Mouse (Mus musculus) heart, postnatal 10 days (tissue): ENCODE measurements around the gene Gzmg. TPM values are rescaled to one million over a fixed set of nuclear protein-coding genes. Genes with fewer than 3 reads are reported as not detected.
"Not testable (repeated sequence)": the region's sequence is repeated elsewhere in the genome, so short reads cannot be mapped to it uniquely, and the experiment has no call there.

Source experiments
- DNase-seq, 2 experiments: peaks; one replicate each; pipeline ENCODE4 v3.0.0; 2021
- intact Hi-C: fragments of 180-260 bp; cut with DNase I; formaldehyde crosslinking; loops from one replicate; pipeline ENCODE4 v1.15.1; 2025
- total RNA-seq, 2 experiments: library from RNA; stranded (reverse); gene quantifications; 2 replicates each; pipeline ENCODE4 v1.2.3; 2021

Gzmg gene
- not detected for total RNA-seq

DNA sequence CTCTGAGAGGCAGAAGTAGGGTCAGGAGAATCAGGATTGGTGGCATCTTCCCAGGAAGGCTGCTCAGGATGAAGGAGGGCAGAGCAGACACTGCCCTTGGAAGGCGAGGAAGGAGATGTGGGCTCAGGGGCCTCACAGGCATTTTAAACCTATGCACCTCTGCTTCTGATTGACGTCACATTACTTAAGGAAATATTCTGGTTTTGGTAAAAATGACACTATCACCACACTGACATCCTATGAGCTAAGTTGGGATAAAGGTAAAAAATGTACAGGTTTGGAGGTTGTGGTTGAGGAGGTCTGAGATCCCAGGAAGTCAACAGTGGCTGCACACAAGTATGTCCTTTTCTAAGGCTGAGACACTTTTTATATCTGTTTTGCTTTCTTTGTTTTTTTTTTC is at the start of gene Gzmg:
Gene Gzmg, minus strand, starts transcription at position 101 of the 400 bp plus-strand sequence.
- DNase-seq, intact Hi-C loops: not testable (repeated sequence)

DNA sequence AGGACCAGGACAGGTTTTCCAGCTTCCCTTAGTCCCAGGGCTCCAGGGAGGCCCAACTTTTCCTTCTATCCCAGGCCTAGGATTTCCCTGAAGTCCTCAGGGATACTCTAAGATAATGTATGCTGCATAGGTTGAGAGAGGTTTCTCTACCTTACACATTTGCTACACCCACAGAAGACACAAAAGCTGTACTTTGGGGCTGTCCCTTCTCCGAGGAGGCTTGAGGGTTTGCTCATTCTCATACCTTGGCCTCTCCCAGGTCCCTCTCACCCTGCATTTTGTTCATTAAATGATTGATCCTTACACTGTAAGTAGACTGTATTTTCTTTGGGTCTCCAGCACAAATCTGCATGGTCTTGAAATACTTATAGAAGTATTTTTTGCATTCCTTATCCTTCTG is 46.2 kb upstream of the Gzmg start:
- intact Hi-C loops: loop anchor here (5.0 kb wide), 1 partner anchor 97 kb away; no protein-coding TSS in a partner anchor
- DNase-seq: no peak

DNA sequence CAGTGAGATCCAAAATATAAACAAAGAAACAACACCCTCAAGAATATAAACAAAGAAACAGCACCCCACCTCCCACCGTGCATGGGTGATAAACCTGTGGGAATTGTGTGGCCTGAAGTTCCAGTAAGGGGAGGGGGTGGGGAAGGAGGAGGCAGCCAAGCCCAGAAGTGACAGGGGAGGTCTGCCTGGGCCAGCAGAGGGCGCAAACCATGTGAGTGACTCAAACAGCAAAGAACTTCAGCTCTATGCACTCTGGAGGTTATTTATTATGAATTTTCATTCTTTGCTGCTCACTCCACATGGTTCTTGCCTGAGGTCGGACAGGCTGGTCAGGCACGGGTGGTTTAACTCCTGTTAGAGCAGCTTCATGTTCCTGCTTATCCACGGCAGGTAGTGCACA is 45.6 kb upstream of the Gzmg start:
- peak; percentile 4 to 27 for DNase-seq
- intact Hi-C loops: loop anchor here (5.0 kb wide), 1 partner anchor 97 kb away; no protein-coding TSS in a partner anchor

DNA sequence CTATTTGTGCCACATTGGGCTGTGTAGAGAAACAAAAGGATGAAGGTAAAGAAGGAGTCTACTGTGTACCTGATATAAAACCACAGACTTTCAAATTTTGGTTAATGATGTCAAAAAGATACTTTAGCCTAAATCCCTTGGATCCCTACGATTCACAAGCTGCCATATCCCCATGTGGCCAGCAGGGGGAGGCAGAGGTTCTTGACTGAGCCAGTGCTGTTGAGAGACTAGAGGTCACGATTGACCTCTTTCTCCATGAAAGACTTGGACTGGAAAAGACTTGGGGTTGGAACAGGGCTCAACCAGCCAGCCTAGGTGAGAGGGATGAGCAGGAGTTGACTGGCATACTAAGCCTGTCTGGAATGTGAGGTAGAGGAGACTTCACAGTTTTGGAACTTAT is 44.6 kb upstream of the Gzmg start:
- intact Hi-C loops: no loop called here
- DNase-seq: peak; percentile 44 to 73

DNA sequence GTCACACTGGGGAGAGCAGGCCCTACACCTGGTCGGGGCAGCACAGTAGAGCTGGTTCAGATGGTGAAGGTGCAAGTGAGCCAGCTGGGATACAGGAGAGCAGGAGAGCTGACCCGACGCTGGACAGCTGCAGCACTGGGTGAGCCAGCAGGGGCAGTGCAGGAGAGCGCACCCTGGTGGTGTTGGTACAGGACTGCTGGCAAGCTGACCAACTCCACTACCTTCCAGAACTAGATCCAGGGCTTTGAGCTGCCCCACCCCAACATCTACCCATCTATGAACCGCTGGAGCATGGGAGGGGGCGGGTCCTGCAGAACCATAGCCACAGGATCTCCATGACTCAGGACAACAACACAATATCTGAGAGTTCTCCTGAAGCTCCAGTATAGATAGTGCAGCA is 27.6 kb upstream of the Gzmg start:
- intact Hi-C loops: no loop called here
- no peak for DNase-seq

DNA sequence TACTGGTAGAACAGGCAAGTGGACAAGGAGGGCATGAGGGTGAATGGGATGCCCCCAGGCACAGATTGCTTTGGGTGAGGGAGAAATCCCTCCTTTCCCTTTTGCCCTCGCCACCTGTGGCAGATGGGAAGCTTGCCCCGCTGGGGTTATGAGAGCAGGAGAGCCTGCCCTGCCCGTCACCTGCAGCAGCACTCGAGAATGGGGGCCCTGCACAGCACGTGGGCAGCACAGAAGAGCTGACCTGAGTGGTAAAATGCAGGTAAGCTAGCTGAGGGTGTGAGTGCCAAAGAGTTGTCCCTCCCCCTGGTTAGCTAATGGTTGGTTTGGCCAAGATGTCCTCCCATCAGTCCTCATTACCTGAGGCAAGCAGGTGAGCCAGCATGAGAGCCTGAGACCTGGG is 27.1 kb upstream of the Gzmg start:
- DNase-seq: no peak
- intact Hi-C loops: no loop called here

DNA sequence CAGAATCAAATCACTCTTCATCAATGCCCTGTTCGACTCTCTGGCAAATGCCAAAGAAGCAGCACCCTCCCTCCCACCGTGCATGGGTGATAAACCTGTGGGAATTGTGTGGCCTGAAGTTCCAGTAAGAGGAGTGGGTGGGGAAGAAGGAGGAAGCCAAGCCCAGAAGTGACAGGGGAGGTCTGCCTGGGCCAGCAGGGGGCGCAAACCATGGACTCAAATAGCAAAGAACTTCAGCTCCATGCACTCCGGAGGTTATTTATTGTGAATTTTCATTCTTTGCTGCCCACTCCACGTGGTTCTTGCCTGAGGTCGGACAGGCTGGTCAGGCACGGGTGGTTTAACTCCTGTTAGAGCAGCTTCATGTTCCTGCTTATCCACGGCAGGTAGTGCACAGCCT is 18.3 kb upstream of the Gzmg start:
- DNase-seq: peak; percentile 18 to 43
- intact Hi-C loops: loop anchor here (10.0 kb wide), 1 partner anchor 127 kb away; no protein-coding TSS in a partner anchor

DNA sequence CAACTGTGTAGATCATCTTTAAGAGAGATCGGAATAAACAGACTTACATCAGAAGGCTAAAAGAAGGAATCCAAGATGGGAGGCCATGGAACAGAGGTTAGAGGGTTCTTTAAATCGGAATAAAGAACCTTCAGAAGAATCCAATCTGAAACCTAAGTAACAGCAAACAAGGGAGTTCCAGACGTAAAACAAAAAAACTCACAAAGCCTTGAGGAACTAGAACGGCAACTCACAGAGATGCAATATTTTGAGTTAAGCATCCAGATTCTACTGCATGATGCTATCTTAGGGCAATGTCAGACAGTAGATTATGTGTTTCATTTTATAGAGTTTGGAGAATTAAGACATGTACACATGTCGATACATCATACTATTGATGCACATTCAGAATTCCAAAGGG is 15.1 kb upstream of the Gzmg start, which contains the start of gene Gzmn:
Gene Gzmn, minus strand, starts transcription at position 101 of the 400 bp plus-strand sequence.
- DNase-seq: no peak
- intact Hi-C loops: loop anchor here (10.0 kb wide), 1 partner anchor 130 kb away; no protein-coding TSS in a partner anchor

DNA sequence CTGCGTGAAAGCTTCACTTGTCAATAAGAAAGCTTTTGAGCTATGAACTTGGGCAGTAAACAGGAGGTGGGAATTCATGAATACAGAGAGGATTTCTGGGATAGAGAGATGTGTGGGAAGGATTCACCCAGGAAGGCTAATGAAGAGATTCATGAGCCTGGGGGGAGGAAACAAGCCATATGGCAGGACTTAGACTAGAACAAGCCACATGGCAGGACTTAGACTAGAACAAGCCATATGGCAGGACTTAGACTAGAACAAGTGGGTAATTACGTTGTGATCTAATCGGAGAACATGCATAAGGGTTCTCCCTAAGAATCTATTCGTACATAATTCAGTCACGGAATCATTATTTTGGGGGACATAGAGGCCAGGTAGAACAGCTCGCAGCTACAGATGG is 14.0 kb upstream of the Gzmg start:
- intact Hi-C loops: loop anchor here (10.0 kb wide), 1 partner anchor 131 kb away; no protein-coding TSS in a partner anchor
- no peak for DNase-seq

DNA sequence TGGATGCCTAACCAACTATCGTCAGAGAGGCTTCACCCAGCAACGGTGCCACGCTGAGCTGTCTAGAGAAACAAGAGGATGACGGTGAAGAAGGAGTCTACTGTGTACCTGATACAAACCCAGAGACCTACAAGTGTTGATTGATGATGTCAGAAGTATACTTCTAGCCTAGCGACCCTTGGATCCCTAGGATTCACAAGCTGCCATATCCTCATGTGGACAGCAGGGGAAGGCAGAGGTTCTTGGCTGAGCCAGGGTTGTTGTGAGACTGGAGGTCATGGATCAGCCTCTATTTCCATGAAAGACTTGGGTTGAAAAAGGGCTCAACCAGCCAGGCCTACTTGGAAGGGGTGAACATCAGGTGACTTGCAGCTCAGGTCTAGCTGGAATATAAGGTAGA is 13.4 kb upstream of the Gzmg start:
- intact Hi-C loops: loop anchor here (10.0 kb wide), 1 partner anchor 132 kb away; no protein-coding TSS in a partner anchor
- no peak for DNase-seq

DNA sequence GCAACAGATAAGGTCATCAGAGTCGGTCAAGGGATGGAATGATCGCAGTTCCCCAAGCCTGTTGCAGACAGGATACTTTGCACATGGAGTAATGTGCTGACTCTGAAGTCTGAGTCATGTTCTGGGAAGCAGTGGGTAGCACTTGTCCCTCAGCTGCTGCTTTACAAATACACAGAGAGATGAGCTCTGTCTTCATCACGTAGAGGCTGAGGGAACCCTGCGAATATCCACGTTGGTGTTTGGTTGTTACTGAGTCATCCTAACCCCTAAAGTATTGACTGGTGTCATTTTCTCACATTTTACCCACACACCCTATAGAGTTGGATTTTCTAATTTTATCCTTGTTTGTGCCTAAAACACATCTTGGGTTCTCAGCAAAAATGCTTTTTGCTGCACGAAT is 8.6 kb upstream of the Gzmg start:
- intact Hi-C loops: no loop called here
- no peak for DNase-seq

DNA sequence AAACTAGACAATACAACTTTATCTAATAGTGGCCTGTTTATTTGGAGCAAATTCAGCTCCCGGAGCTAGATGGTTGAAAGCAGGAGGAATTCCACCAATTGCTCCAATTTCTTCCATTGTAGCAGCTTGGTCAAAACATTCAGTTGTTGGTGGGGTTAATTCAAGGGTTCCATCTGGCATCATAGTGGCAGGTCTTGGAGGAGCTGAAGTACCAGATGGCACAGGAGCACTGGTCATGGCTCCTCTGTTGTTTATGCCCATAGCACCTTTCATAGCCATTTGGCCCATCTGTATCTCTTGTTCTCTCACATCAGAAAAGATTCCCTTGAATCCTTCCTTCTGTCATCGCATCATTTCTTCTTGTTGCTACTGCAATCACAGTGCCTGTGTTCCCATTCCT is 2.7 kb upstream of the Gzmg start:
- intact Hi-C loops: no loop called here
- DNase-seq: no peak

DNA sequence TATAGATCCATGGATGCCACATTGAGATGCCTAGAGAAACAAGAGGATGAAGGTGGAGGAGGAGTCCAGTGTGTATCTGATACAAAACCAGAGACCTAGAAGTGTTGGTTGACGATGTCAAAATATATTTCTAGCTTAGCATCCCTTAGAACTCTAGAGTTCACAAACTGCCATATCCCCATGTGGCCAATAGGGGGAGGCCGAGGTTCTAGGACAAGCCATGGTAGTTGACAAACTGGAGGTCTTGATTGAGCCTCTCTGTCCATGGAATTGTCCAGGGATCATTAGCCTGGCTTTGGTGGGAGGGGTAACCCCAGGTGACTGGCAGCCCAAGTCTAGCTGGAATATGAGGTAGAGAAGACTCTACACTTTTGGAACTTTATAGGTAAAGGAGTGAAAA is 4.0 kb downstream of the Gzmg start:
- intact Hi-C loops: no loop called here
- DNase-seq: no peak

DNA sequence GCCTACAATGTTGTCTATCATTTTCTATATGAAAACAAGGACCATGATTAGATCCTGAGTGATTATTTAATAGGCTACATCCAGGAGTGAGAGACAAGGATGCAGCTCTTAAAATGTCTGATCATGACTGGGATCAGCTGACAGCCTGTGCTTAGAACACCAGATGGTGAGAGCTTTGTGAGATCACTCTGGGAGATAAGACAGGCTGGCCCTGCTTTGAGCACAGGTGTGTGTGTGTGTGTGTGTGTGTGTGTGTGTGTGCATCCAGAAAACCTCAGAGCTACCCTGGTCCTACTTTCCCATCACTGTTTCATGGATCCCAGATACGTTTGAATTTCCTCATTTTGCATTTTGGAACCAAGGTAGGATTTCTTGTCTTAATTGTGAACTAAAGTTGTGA is 25.7 kb downstream of the Gzmg start:
- intact Hi-C loops: not testable (repeated sequence)

DNA sequence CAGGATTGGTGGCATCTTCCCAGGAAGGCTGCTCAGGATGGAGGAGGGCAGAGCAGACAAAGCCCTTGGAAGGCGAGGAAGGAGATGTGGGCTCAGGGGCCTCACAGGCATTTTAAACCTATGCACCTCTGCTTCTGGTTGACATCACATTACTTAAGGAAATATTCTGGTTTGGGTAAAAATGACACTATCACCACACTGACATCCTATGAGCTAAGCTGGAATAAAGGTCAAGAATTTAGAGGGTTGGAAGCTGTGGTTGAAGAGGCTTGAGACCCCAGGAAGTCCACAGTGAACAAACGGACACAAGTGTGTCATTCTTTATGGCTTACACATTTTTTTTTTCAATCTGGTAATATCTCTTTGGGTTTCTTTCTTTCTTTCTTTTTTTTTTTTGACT is 26.9 kb downstream of the Gzmg start, which contains the start of gene Gzmd:
Gene Gzmd, minus strand, starts transcription at position 101 of the 400 bp plus-strand sequence.
- DNase-seq, intact Hi-C loops: not testable (repeated sequence)

More for the DNA sequence above, 25.7 kb downstream of the Gzmg start:
- not testable (repeated sequence) for DNase-seq

DNA sequence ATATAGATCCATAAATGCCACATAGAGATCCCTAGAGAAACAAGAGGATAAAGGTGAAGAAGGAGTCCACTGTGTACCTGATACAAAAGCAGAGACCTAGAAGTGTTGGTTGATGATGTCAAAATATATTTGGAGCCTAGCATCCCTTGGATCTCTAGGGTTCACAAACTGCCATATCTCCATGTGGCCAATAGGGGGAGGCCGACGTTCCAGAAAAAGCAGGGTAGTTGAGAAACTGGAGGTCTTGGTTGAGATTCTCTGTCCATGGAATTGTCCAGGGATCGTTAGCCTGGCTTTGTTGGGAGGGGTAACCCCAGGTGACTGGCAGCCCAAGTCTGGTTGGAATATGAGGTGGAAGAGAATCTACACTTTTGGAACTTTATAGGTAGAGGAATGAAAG is 31.0 kb downstream of the Gzmg start:
- intact Hi-C loops: no loop called here
- no peak for DNase-seq

DNA sequence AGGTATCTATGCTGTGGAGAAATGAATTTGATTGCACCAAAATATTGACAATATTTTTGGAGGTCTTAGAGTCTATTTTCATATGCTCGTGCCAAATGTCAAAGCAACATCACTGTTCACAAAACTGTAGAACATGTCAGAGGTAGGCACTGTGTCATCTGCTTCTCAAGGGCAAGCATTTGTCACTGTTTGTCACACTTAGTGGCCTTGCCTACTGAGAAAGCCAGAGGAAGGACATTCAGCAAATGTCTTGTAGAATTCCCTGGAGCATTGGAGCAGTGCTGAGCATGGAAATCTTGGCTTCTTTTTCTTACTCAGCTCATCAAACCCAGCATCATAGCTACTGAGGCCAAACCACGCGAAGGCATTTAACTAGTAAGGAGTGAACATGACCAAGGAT is 35.9 kb downstream of the Gzmg start:
- DNase-seq: no peak
- intact Hi-C loops: no loop called here

DNA sequence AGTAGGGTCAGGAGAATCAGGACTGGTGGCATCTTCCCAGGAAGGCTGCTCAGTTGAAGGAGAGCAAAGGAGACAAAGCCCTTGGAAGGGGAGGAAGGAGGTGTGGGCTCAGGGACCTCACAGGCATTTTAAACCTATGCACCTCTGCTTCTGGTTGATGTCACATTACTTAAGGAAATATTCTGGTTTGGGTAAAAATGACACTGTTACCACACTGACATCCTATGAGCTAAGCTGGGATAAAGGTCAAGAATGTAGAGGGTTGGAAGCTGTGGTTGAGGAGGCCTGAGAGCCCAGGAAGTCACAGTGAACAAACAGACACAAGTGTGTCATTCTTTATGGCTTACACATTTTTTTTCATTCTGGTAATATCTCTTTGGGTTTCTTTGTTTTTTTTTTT is 38.9 kb downstream of the Gzmg start, which contains the start of gene Gzme:
Gene Gzme, minus strand, starts transcription at position 101 of the 400 bp plus-strand sequence.
- intact Hi-C loops: no loop called here
- DNase-seq: no peak

DNA sequence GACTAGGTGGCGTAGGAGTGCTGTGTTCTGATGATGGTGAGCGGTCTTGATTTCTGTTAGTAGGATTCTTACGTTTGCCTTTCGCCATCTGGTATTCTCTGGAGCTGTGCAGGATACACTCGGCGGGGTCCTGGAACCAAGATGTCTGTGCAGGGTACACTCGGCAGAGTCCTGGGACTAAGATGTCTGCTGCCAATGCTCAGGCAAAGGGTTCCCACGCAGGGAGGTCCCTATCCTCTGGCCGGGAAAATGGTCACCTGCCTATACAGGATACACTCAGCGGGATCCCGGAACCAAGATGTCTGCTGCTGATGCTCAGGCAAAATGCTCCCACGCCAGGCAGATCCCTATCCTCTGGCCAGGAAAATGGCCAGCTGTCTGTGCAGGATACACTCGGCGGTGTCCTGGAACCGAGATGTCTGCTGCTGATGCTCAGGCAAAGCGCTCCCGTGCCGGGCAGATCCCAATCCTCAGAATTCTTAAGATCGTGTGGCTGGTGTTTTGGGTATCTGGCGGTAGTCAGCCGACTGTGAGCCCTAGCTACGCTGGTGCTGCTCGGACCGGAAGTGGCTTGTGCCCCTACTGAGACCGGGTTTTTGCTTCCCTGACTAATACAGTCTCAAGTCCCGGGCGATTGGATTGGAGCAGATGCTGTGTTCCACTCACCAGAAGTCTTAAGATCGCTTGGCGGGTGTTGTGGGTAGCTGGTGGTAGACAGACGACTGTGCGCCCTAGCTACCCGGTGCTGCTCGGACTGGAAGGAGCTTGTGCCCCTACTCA is 43.7 kb downstream of the Gzmg start:
- intact Hi-C loops, DNase-seq: not testable (repeated sequence)
